Mouse (Mus musculus) forebrain, postnatal 0 days (tissue): ENCODE measurements around the gene Pttg1ip. TPM values are rescaled to one million over a fixed set of nuclear protein-coding genes. Genes with fewer than 3 reads are reported as not detected.

Source experiments
- ATAC-seq: fragments of 200-750 bp; cut with Nextera tagmentation; 2 replicates; pipeline ENCODE4 v1.8.0; 2017; ENCODE audit warnings: mild to moderate bottlenecking, moderate library complexity
- DNase-seq: peaks from one replicate; pipeline ENCODE4 v3.0.0-alpha.2; 2015
- H3K27ac ChIP-seq: fragments of 300-500 bp; sonication (generic); 2 replicates; pipeline ENCODE4 v1.5.1; 2014; ENCODE audit warnings: low read depth, mild to moderate bottlenecking, antibody characterized with exemption, low read length, moderate library complexity, mixed read lengths
- H3K27me3 ChIP-seq: fragments of 300-500 bp; sonication (generic); 2 replicates; pipeline ENCODE4 v1.6.1; 2014; ENCODE audit warnings: mild to moderate bottlenecking, low read length, mixed read lengths; ENCODE audit not compliant: insufficient read depth
- H3K36me3 ChIP-seq: fragments of 300-500 bp; sonication (generic); 2 replicates; pipeline ENCODE4 v1.6.1; 2014; ENCODE audit warnings: mild to moderate bottlenecking, moderate library complexity; ENCODE audit not compliant: insufficient read depth
- H3K4me1 ChIP-seq: fragments of 300-500 bp; sonication (generic); 2 replicates; pipeline ENCODE4 v1.6.1; 2014; ENCODE audit warnings: antibody characterized with exemption; ENCODE audit not compliant: insufficient read depth
- H3K4me2 ChIP-seq: fragments of 300-500 bp; sonication (generic); 2 replicates; pipeline ENCODE4 v1.6.1; 2014; ENCODE audit warnings: low read depth, mild to moderate bottlenecking, moderate library complexity
- H3K4me3 ChIP-seq: fragments of 300-500 bp; sonication (generic); 2 replicates; pipeline ENCODE4 v1.5.1; 2014; ENCODE audit warnings: low read depth, low read length, mixed read lengths
- H3K9ac ChIP-seq: fragments of 300-500 bp; sonication (generic); 2 replicates; pipeline ENCODE4 v1.6.1; 2014; ENCODE audit warnings: mild to moderate bottlenecking
- H3K9me3 ChIP-seq: fragments of 300-500 bp; sonication (generic); 2 replicates; pipeline ENCODE4 v1.6.1; 2016; ENCODE audit warnings: low read length
- CTCF ChIP-seq: sonication (generic); IDR thresholded peaks from 2 replicates; pipeline ENCODE4 v1.5.1; 2016; ENCODE audit warnings: antibody characterized with exemption, control low read depth, low read depth
- WGBS: fragments of 180-500 bp; shearing (Covaris S2); extraction: QIAGEN DNeasy Blood & Tissue Kit; methylation state at CpG from one replicate; pipeline ENCODE4 v1.1.7; 2014; 5-methylcytosine and 5-hydroxymethylcytosine counted together
- microRNA counts: library from miRNA; unstranded; fragments of <30 nt; microRNA quantifications from one replicate; lab custom pipeline; 2015
- microRNA-seq, 2 experiments: library from miRNA; unstranded; fragments of <30 nt; microRNA quantifications; one replicate each; pipeline ENCODE4; 2016
- polyA plus RNA-seq: library from polyadenylated mRNA; unstranded; fragments of >200 nt; fragmentation: Nextera tagmentation; extraction: Ambion mirVana; gene quantifications from 2 replicates; pipeline ENCODE4 v1.2.1, GENCODE M21; 2015
- total RNA-seq: library from RNA; depleted of rRNA; stranded (reverse); fragments of >200 nt; gene quantifications from 2 replicates; pipeline ENCODE4 v1.2.3, GENCODE M21; 2014; rRNA removed

Gene Pttg1ip
- total and polyA plus RNA-seq, 2 experiments from 2014 or later, result 74.2 to 98.3 TPM

- Histone ChIP-seq H3K4me1 (no peaks in the 10 kb centered on the region), H3K9ac (no peak overlapping the region), H3K4me3 (no peak overlapping the region), H3K36me3 (peaks cover 39% of the 10 kb centered on the region), H3K4me2 (no peak overlapping the region), H3K27ac (no peak overlapping the region), H3K27me3 (no peaks in the 10 kb centered on the region), H3K9me3 (no peaks in the 10 kb centered on the region)
- TF ChIP-seq CTCF, result no peak
- DNase-seq, result no peak
- 92% methylated on average over 7 of the region's 7 CpGs for WGBS
- no peak for ATAC-seq
Observed at GRCm38 (mm10) chr10:77636234-77636922, 54.9 kb downstream of the Pttg1ip start.

- no peak for TF ChIP-seq CTCF
Observed at GRCm38 (mm10) chr10:77638956-77639355, 57.4 kb downstream of the Pttg1ip start.

GRCm38 (mm10) chr10:77643160-77643559 lies 61.6 kb downstream of the Pttg1ip start:
- no peak for DNase-seq
- peaks cover 72% of the 10 kb centered on the region for H3K36me3 ChIP-seq
- no peak overlapping the region for H3K4me2 ChIP-seq
- ATAC-seq, result no peak
- WGBS, result 77% methylated on average over 7 of the region's 7 CpGs
- no peaks in the 10 kb centered on the region for H3K4me1 ChIP-seq
- H3K9me3 ChIP-seq, result no peaks in the 10 kb centered on the region
- H3K4me3 ChIP-seq, result no peak overlapping the region
- no peak overlapping the region for H3K9ac ChIP-seq
- no peak for TF ChIP-seq CTCF
- H3K27ac ChIP-seq, result no peak overlapping the region
- no peaks in the 10 kb centered on the region for H3K27me3 ChIP-seq

More at GRCm38 (mm10) chr10:77638956-77639355, 57.4 kb downstream of the Pttg1ip start:
- Histone ChIP-seq H3K4me1 (no peaks in the 10 kb centered on the region), H3K27me3 (no peaks in the 10 kb centered on the region), H3K36me3 (peaks cover 48% of the 10 kb centered on the region), H3K4me2 (no peak overlapping the region), H3K9ac (no peak overlapping the region), H3K9me3 (no peaks in the 10 kb centered on the region), H3K4me3 (no peak overlapping the region), H3K27ac (no peak overlapping the region)
- WGBS, result 67% methylated on average over 6 of the region's 6 CpGs
- DNase-seq, result no peak
- ATAC-seq, result no peak

GRCm38 (mm10) chr10:77645571-77645970 lies 64.1 kb downstream of the Pttg1ip start:
- H3K36me3 ChIP-seq, result peaks cover 60% of the 10 kb centered on the region
- no peak for TF ChIP-seq CTCF
- H3K27ac ChIP-seq, result no peak overlapping the region
- H3K4me3 ChIP-seq, result no peak overlapping the region
- H3K27me3 ChIP-seq, result no peaks in the 10 kb centered on the region
- H3K9me3 ChIP-seq, result no peaks in the 10 kb centered on the region
- no peaks in the 10 kb centered on the region for H3K4me1 ChIP-seq
- 94% methylated on average over 5 of the region's 5 CpGs for WGBS
- ATAC-seq (no peak), DNase-seq (no peak)
- no peak overlapping the region for H3K9ac ChIP-seq
- H3K4me2 ChIP-seq, result no peak overlapping the region

- TF ChIP-seq CTCF, result no peak
- H3K9ac ChIP-seq, result no peak overlapping the region
- ATAC-seq, result peak; percentile 23
- H3K9me3 ChIP-seq, result no peaks in the 10 kb centered on the region
- peaks cover 45% of the 10 kb centered on the region for H3K36me3 ChIP-seq
- H3K4me2 ChIP-seq, result no peak overlapping the region
- H3K27ac ChIP-seq, result no peak overlapping the region
- no peaks in the 10 kb centered on the region for H3K4me1 ChIP-seq
- no peaks in the 10 kb centered on the region for H3K27me3 ChIP-seq
- no peak for DNase-seq
- H3K4me3 ChIP-seq, result no peak overlapping the region
- 57% methylated on average over 1 of the region's 1 CpGs for WGBS
Observed at GRCm38 (mm10) chr10:77647461-77647860, 65.9 kb downstream of the Pttg1ip start.

GRCm38 (mm10) chr10:77647901-77648300 lies 66.4 kb downstream of the Pttg1ip start:
- no peaks in the 10 kb centered on the region for H3K4me1 ChIP-seq
- 79% methylated on average over 8 of the region's 8 CpGs for WGBS

More at GRCm38 (mm10) chr10:77647901-77648300, 66.4 kb downstream of the Pttg1ip start:
- peaks cover 44% of the 10 kb centered on the region for H3K36me3 ChIP-seq
- DNase-seq (no peak), ATAC-seq (no peak)
- no peak overlapping the region for H3K4me2 ChIP-seq
- H3K9me3 ChIP-seq, result no peaks in the 10 kb centered on the region
- H3K27ac ChIP-seq, result no peak overlapping the region
- H3K4me3 ChIP-seq, result no peak overlapping the region
- TF ChIP-seq CTCF, result no peak
- no peaks in the 10 kb centered on the region for H3K27me3 ChIP-seq
- H3K9ac ChIP-seq, result no peak overlapping the region

MicroRNA genes within 50 kb of the gene (microRNA counts, 519-probe panel; counts per million panel counts)
- not detected for microRNA mmu-miR-1930 (lab: Ali Mortazavi, UCI)

Small RNAs within 50 kb of the gene (microRNA-seq; reads per million reads assigned to microRNA genes)
- gene Mir1930, result 13.5 to 13.9 reads per million in 2 experiments

Other genes starting within 250 kb of the Pttg1ip start
- gene Adarb1, start 163.4 kb upstream of the Pttg1ip start, total RNA-seq, result 39.4 and 40.2 TPM in 2 replicates
- gene Adarb1, start 163.4 kb upstream of the Pttg1ip start, polyA plus RNA-seq, result 12.4 and 12.5 TPM in 2 replicates
- 42.2 and 43.2 TPM in 2 replicates for gene Fam207a, start 65.9 kb upstream of the Pttg1ip start, total RNA-seq
- 30.4 and 34.9 TPM in 2 replicates for gene Fam207a, start 65.9 kb upstream of the Pttg1ip start, polyA plus RNA-seq
- gene Itgb2, start 51.5 kb upstream of the Pttg1ip start, total RNA-seq, result 0.77 and 1.1 TPM in 2 replicates
- 0.86 and 1.2 TPM in 2 replicates for gene Itgb2, start 51.5 kb upstream of the Pttg1ip start, polyA plus RNA-seq
- 270 and 305 TPM in 2 replicates for gene Sumo3, start 24.4 kb downstream of the Pttg1ip start, total RNA-seq
- 381 and 398 TPM in 2 replicates for gene Sumo3, start 24.4 kb downstream of the Pttg1ip start, polyA plus RNA-seq
- not detected in 2 replicates for gene Gm49325, start 24.5 kb downstream of the Pttg1ip start, total RNA-seq
- 27.7 and 33.6 TPM in 2 replicates for gene Gm49325, start 24.5 kb downstream of the Pttg1ip start, polyA plus RNA-seq
- gene Ube2g2, start 40.6 kb downstream of the Pttg1ip start, total RNA-seq, result 41.7 and 45.3 TPM in 2 replicates
- 74.9 and 80.3 TPM in 2 replicates for gene Ube2g2, start 40.6 kb downstream of the Pttg1ip start, polyA plus RNA-seq
- gene Tspear, start 104.8 kb downstream of the Pttg1ip start, total RNA-seq, result 0.14 TPM in 1 of 2 replicates, not detected in the other
- 0.42 and 0.99 TPM in 2 replicates for gene Tspear, start 104.8 kb downstream of the Pttg1ip start, polyA plus RNA-seq
- gene Gm19402, start 109.0 kb downstream of the Pttg1ip start, total RNA-seq, result not detected in 2 replicates
- not detected in 2 replicates for gene Gm19402, start 109.0 kb downstream of the Pttg1ip start, polyA plus RNA-seq
- not detected in 2 replicates for gene Gm9508, start 115.5 kb downstream of the Pttg1ip start, total RNA-seq
- not detected in 2 replicates for gene Gm9508, start 115.5 kb downstream of the Pttg1ip start, polyA plus RNA-seq
- gene Gm10272, start 124.9 kb downstream of the Pttg1ip start, total RNA-seq, result not detected in 2 replicates
- not detected in 2 replicates for gene Gm10272, start 124.9 kb downstream of the Pttg1ip start, polyA plus RNA-seq
- gene Gm10024, start 129.7 kb downstream of the Pttg1ip start, total RNA-seq, result not detected in 2 replicates
- gene Gm10024, start 129.7 kb downstream of the Pttg1ip start, polyA plus RNA-seq, result not detected in 2 replicates
- gene Gm10142, start 134.1 kb downstream of the Pttg1ip start, total RNA-seq, result not detected in 2 replicates
- not detected in 2 replicates for gene Gm10142, start 134.1 kb downstream of the Pttg1ip start, polyA plus RNA-seq
- not detected in 2 replicates for gene Krtap12-1, start 138.9 kb downstream of the Pttg1ip start, total RNA-seq
- not detected in 2 replicates for gene Krtap12-1, start 138.9 kb downstream of the Pttg1ip start, polyA plus RNA-seq
- not detected in 2 replicates for gene Gm10100, start 144.8 kb downstream of the Pttg1ip start, total RNA-seq
- gene Gm10100, start 144.8 kb downstream of the Pttg1ip start, polyA plus RNA-seq, result not detected in 2 replicates
- gene Gm18596, start 160.9 kb downstream of the Pttg1ip start, total RNA-seq, result not detected in 2 replicates
- not detected in 2 replicates for gene Gm18596, start 160.9 kb downstream of the Pttg1ip start, polyA plus RNA-seq
- gene Gm9736, start 169.6 kb downstream of the Pttg1ip start, total RNA-seq, result not detected in 2 replicates
- gene Gm9736, start 169.6 kb downstream of the Pttg1ip start, polyA plus RNA-seq, result not detected in 2 replicates
- gene Gm3233, start 178.0 kb downstream of the Pttg1ip start, total RNA-seq, result not detected in 2 replicates
- not detected in 2 replicates for gene Gm3233, start 178.0 kb downstream of the Pttg1ip start, polyA plus RNA-seq
- not detected in 2 replicates for gene Gm3238, start 189.6 kb downstream of the Pttg1ip start, total RNA-seq
- gene Gm3238, start 189.6 kb downstream of the Pttg1ip start, polyA plus RNA-seq, result not detected in 2 replicates
- gene Gm7138, start 195.2 kb downstream of the Pttg1ip start, total RNA-seq, result not detected in 2 replicates
- gene Gm7138, start 195.2 kb downstream of the Pttg1ip start, polyA plus RNA-seq, result not detected in 2 replicates
- gene Gm3250, start 200.8 kb downstream of the Pttg1ip start, total RNA-seq, result not detected in 2 replicates
- not detected in 2 replicates for gene Gm3250, start 200.8 kb downstream of the Pttg1ip start, polyA plus RNA-seq
- not detected in 2 replicates for gene Gm7137, start 206.5 kb downstream of the Pttg1ip start, total RNA-seq
- gene Gm7137, start 206.5 kb downstream of the Pttg1ip start, polyA plus RNA-seq, result not detected in 2 replicates
- not detected in 2 replicates for gene Gm9639, start 213.4 kb downstream of the Pttg1ip start, total RNA-seq
- gene Gm9639, start 213.4 kb downstream of the Pttg1ip start, polyA plus RNA-seq, result not detected in 2 replicates
- gene Gm19668, start 217.4 kb downstream of the Pttg1ip start, total RNA-seq, result not detected in 2 replicates
- not detected in 2 replicates for gene Gm19668, start 217.4 kb downstream of the Pttg1ip start, polyA plus RNA-seq
- not detected in 2 replicates for gene Gm9507, start 230.1 kb downstream of the Pttg1ip start, total RNA-seq
- not detected in 2 replicates for gene Gm9507, start 230.1 kb downstream of the Pttg1ip start, polyA plus RNA-seq
- not detected in 2 replicates for gene Gm2696, start 233.0 kb downstream of the Pttg1ip start, total RNA-seq
- gene Gm2696, start 233.0 kb downstream of the Pttg1ip start, polyA plus RNA-seq, result not detected in 2 replicates
- not detected in 2 replicates for gene Krtap10-4, start 245.4 kb downstream of the Pttg1ip start, total RNA-seq
- not detected in 2 replicates for gene Krtap10-4, start 245.4 kb downstream of the Pttg1ip start, polyA plus RNA-seq